Mouse (Mus musculus) urinary bladder, postnatal 0 days (tissue): ENCODE results near the gene Olfr93. TPM values are rescaled to one million over a fixed set of nuclear protein-coding genes. Genes with fewer than 3 reads are reported as not detected.

Experiments used
- polyA plus RNA-seq: library from polyadenylated mRNA; unstranded; fragments of >200 nt; fragmentation: Nextera tagmentation; extraction: Ambion mirVana; gene quantifications from 2 replicates; pipeline ENCODE4 v1.2.1, GENCODE M21; 2015

The Olfr93 gene
- not detected in 2 replicates for polyA plus RNA-seq

DNA sequence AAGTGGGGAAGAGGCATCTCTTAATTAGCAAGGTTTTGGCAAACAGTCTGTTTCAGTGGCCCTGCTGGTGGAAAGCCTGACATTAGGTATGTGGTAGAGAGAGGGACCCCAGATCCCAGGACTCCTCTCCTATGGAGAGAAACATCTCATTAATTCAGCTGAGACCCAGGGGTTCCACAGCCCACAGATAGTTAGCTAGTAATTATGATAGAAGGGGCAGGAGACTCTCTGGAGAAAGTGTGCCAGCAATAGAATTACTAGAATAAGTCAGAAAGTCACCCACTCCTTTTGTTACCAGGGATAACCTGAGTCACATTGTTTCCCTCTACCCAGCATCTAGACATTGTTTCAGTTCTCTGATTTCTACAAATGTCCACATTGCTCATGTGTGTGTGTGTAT is at the start of gene Olfr93:
Gene Olfr93 (minus strand): TSS at position 101 of the 400 bp plus-strand sequence.

DNA sequence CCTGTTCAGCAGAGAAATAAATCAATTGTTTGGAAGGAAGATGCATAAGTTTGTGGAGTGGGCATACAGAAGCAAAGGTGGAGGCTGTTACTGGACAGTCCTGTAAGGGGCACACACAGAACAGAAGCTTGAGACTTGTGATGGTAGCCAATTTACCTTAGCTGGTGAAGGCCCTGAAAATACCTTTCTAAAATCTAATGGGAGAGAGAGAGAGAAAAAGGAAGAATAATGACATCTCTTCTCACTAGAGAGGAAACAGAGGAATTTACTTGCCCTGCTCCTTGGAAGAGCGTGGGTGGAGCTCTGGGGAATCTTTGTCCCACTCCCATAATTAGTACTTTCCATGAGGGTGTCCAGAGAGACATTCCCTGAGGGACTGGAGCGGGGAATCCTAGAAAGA is 39.6 kb upstream of the Olfr93 start, which contains the start of gene Olfr94:
Gene Olfr94 (minus strand): TSS at position 101 of the 400 bp plus-strand sequence.

DNA sequence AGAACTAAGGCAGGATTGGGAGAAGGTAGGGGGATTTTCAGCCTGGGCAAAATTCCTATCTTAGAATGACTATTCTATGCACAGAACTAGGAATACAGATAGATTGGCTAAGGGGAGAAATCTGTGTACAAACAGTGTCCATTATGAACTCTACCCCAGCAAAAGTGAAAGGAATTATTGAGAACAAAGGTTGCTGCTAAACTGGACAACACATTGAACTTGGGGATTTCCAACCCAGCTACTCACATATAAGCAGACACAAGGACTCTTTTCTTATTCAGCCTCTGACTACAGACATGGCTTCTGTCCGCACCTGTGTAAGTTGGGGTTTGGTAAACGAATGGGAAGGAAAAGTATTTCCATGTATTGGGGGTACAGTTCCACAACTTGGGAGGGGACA is 32.4 kb upstream of the Olfr93 start, which contains the start of gene Ubd:
Gene Ubd (plus strand): TSS at position 237 of the 400 bp plus-strand sequence.

DNA sequence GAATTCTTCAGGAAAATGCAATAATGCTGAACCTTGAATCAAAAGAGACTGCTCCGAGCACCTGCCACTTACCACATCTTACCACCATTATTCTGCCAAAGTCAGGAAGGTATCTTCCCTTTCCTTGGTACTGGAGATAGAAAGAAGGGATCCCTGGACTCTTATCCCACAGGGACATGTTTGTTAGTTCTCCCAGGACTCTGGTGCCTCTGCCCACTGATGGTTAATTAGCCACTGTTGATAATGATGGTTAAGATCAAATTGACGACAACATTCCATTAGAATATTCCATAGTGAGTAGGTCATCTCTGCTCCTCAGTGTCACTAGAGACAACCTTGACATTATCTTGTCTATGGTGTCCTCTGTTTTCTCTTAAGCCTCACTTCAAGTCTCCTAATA is 41.3 kb downstream of the Olfr93 start, which contains the start of gene Olfr92:
Gene Olfr92 (minus strand): TSS at position 101 of the 400 bp plus-strand sequence.

DNA sequence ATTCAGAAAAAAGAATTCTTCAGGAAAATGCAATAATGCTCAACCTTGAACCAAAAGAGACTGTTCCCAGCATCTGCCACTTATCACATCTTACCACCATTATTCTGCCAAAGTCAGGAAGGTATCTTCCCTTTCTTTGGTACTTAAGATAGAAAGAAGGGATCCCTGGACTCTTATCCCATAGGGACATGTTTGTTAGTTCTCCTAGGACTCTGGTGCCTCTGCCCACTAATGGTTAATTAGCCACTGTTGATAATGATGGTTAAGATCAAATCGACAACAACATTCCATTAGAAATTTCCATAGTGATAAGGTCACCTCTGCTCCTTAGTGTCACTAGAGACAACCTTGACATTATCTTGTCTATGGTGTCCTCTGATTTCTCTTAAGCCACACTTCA is 63.1 kb downstream of the Olfr93 start, which contains the start of gene Olfr91:
Gene Olfr91 (minus strand): TSS at position 101 of the 400 bp plus-strand sequence.

Other genes starting within 250 kb of the Olfr93 start
- gene Rnf39, start 218.6 kb downstream of the Olfr93 start, polyA plus RNA-seq = 5.2 and 7.4 TPM in 2 replicates
- 103 and 106 TPM in 2 replicates for gene Ppp1r11, start 209.8 kb downstream of the Olfr93 start, polyA plus RNA-seq
- gene Znrd1, start 202.9 kb downstream of the Olfr93 start, polyA plus RNA-seq = 45.3 and 49.1 TPM in 2 replicates
- 4.8 and 5.9 TPM in 2 replicates for gene Znrd1as, start 202.9 kb downstream of the Olfr93 start, polyA plus RNA-seq
- gene 2410137M14Rik, start 180.3 kb downstream of the Olfr93 start, polyA plus RNA-seq = 0.25 TPM in 1 of 2 replicates, not detected in the other
- gene H2-M5, start 172.0 kb downstream of the Olfr93 start, polyA plus RNA-seq = 0.34 and 0.47 TPM in 2 replicates
- gene Zfp57, start 160.3 kb downstream of the Olfr93 start, polyA plus RNA-seq = 22.6 and 30.9 TPM in 2 replicates
- not detected in 2 replicates for gene Mog, start 138.1 kb downstream of the Olfr93 start, polyA plus RNA-seq
- gene Gabbr1, start 115.5 kb downstream of the Olfr93 start, polyA plus RNA-seq = 9.2 and 9.7 TPM in 2 replicates
- not detected in 2 replicates for gene Olfr90, start 73.0 kb downstream of the Olfr93 start, polyA plus RNA-seq
- not detected in 2 replicates for gene Olfr91, start 63.2 kb downstream of the Olfr93 start, polyA plus RNA-seq
- gene Olfr92, start 41.4 kb downstream of the Olfr93 start, polyA plus RNA-seq = not detected in 2 replicates
- gene Ubd, start 32.4 kb upstream of the Olfr93 start, polyA plus RNA-seq = 0.13 TPM in 1 of 2 replicates, not detected in the other
- gene Olfr94, start 39.5 kb upstream of the Olfr93 start, polyA plus RNA-seq = 0.18 and 0.19 TPM in 2 replicates
- not detected in 2 replicates for gene Olfr95, start 51.6 kb upstream of the Olfr93 start, polyA plus RNA-seq
- gene Olfr96, start 58.7 kb upstream of the Olfr93 start, polyA plus RNA-seq = not detected in 2 replicates
- not detected in 2 replicates for gene Olfr97, start 75.8 kb upstream of the Olfr93 start, polyA plus RNA-seq
- gene Olfr98, start 102.3 kb upstream of the Olfr93 start, polyA plus RNA-seq = not detected in 2 replicates
- gene H2-M3, start 108.7 kb upstream of the Olfr93 start, polyA plus RNA-seq = 3.8 and 4.2 TPM in 2 replicates
- gene Olfr99, start 122.0 kb upstream of the Olfr93 start, polyA plus RNA-seq = not detected in 2 replicates
- gene Olfr101, start 142.8 kb upstream of the Olfr93 start, polyA plus RNA-seq = not detected in 2 replicates
- gene Olfr102, start 155.6 kb upstream of the Olfr93 start, polyA plus RNA-seq = not detected in 2 replicates
- not detected in 2 replicates for gene Olfr103, start 178.2 kb upstream of the Olfr93 start, polyA plus RNA-seq
- gene Olfr104-ps, start 198.1 kb upstream of the Olfr93 start, polyA plus RNA-seq = not detected in 2 replicates
- not detected in 2 replicates for gene Olfr105-ps, start 217.5 kb upstream of the Olfr93 start, polyA plus RNA-seq
- gene Olfr106-ps, start 228.9 kb upstream of the Olfr93 start, polyA plus RNA-seq = not detected in 2 replicates
- gene Olfr107, start 237.7 kb upstream of the Olfr93 start, polyA plus RNA-seq = not detected in 2 replicates